Comparison of ENCODE assay signal across 20 mouse cellular contexts in the genomic region with DNA sequence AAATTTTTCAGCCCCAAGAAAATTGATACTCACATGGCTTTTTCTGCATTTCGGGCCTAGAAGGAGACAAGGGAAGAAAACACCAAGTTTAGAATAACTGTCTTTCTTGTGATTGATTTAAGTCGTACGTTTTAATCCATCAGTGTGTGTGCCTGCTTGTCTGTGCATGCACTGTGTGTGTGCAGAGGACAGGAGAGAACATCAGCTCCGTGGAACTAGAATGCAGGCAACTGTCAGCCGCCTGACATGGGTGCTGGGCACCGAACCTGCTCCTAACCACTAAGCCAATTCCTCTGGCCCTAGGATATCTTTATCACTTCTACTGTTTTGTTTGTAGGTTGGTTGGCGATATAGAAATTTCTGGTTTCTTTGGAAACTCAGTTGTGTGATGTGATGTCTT.
"Had no signal": no experiment of that assay in that cellular context is flagged by ENCODE, and none has a peak within 500 bp of the region (broad histone marks: within the 10 kb centered on the region; RNA-seq: fewer than 3 reads in every experiment).

Gene Gm45140, minus strand, starts transcription at position 101 of the 400 bp plus-strand sequence.

- H3K9me3 ChIP-seq: liver, embryonic 15.5 days; lung, embryonic 15.5 days; neural tube, embryonic 12.5 days; neural tube, embryonic 15.5 days had no signal

- H3K27me3 ChIP-seq: liver, embryonic 15.5 days; lung, embryonic 15.5 days; neural tube, embryonic 12.5 days; neural tube, embryonic 15.5 days had no signal

- H3K9ac ChIP-seq: liver, embryonic 15.5 days; lung, embryonic 15.5 days; neural tube, embryonic 12.5 days; neural tube, embryonic 15.5 days had no signal

- ATAC-seq: intestine, embryonic 16.5 days had no signal

- H3K4me3 ChIP-seq: layer of hippocampus, adult 2 months; left cerebral cortex, adult 2 months; lung, embryonic 15.5 days; neural tube, embryonic 12.5 days; neural tube, embryonic 15.5 days had no signal

- H3K27ac ChIP-seq: kidney, postnatal 0 days; layer of hippocampus, adult 2 months; left cerebral cortex, adult 2 months; liver, embryonic 15.5 days; lung, embryonic 15.5 days; neural tube, embryonic 12.5 days; neural tube, embryonic 15.5 days had no signal

- H3K4me2 ChIP-seq: lung, embryonic 15.5 days; midbrain, embryonic 11.5 days; neural tube, embryonic 12.5 days; neural tube, embryonic 15.5 days had no signal

- DNase-seq: kidney, adult 2 months; layer of hippocampus, adult 9-11 months; lung, adult 18-20 months; lung, postnatal 10 days; lung, postnatal 36 days; midbrain, embryonic 14.5 days; retina, postnatal 1 day; right cerebral cortex, postnatal 25 days; thymus, adult 18-20 months; thymus, postnatal 14 days; thymus, postnatal 4 days had no signal
